Mouse (Mus musculus): ENCODE data around the gene Elp4. TPM values are rescaled to one million over a fixed set of nuclear protein-coding genes. Genes with fewer than 3 reads are reported as not detected.

The Elp4 gene
- polyA plus RNA-seq, 1 experiment from 2014 or later: 11.3 TPM

DNA sequence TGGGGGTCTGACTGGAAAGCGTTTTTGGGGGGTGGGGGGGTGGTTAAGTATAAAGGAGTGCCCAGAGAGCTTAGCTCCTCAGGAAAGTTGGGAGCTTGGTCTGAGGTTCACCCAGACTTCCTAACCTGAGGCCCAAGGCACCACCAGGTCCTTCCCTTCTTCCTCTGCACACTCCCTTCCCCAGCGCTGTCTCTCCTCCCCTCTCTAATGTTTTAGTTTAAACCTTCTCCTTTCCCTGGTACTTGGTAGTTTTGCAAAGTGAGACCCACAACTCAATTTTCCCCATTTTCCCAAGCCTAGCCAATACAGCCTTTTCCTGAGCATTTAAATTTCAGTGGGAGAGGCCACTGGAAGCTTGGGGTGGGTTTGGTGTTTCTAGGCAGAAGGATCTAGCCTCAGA lies 225.0 kb downstream of the Elp4 start:
- TF ChIP-seq EP300 (IDR thresholded peaks at IDR 0.05): no peak
- TF ChIP-seq CTCF (IDR thresholded peaks at IDR 0.05): no peak
- no peak for DNase-seq (ENCODE audit: low spot score)
- Histone ChIP-seq H3K9me3 (ENCODE audit: low read length) (no peaks in the 10 kb centered on the region), H3K4me3 (ENCODE audit: low read depth, low read length) (no peak overlapping the region), H3K9ac (replicated peaks; ENCODE audit: low read depth) (no peak overlapping the region), H3K4me1 (ENCODE audit: insufficient read depth, low read depth, low read length) (peaks cover 15% of the 10 kb centered on the region), H3K36me3 (ENCODE audit: insufficient read depth, low read length) (no peaks in the 10 kb centered on the region), H3K4me2 (replicated peaks; ENCODE audit: low read depth, low read length) (no peak overlapping the region), H3K27ac (ENCODE audit: low read length) (no peak overlapping the region), H3K27me3 (replicated peaks; ENCODE audit: insufficient read depth, low read length) (peaks cover 91% of the 10 kb centered on the region)
- WGBS: 0% methylated on average over 1 of the region's 2 CpGs
- ATAC-seq: no peak

DNA sequence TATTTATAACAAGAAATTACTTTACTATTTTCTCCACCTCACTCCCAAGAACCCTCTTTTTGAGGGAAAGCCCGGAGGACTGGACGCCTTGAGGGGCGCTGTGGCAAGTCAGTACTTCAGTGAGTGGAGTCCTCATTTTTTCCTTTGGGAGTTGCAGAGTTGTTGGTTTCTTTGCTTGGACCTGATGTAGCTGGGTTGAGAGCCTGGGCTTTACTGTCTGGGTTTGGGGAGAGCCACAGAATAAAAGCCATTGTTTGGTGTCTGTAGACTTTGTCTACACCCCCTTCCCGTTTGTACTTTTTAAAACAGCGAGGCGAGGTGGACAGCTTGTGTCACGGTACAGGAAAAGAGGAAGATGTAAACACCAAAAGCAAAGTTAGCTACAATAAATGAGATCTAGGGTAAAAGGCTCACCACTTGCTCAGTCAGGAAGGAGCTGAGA lies 225.5 kb downstream of the Elp4 start:
- no peak overlapping the region for H3K4me3 ChIP-seq (ENCODE audit: low read depth, low read length)
- ATAC-seq: no peak
- peaks cover 91% of the 10 kb centered on the region for H3K27me3 ChIP-seq (replicated peaks; ENCODE audit: insufficient read depth, low read length)

DNA sequence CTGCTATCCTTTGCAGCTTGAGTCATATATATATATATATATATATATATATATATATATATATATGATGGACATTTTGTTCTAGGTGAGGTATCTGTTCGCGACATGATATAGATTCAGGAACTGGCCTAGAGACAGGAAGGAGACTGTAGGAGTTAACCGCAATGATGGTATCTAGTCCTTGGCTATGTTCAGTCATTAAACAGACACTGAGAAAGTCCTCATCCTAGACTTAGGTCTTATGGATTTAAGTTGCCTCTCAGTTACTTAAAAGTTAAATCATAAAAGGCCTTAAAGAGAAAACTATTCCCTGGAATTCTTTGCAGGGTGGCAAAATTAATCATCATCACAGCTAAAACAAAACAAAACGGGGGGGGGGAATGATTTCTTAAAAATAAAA lies 226.1 kb downstream of the Elp4 start:
- H3K4me1 ChIP-seq (ENCODE audit: insufficient read depth, low read depth, low read length): peaks cover 15% of the 10 kb centered on the region
- no peak overlapping the region for H3K4me3 ChIP-seq (ENCODE audit: low read depth, low read length)
- H3K36me3 ChIP-seq (ENCODE audit: insufficient read depth, low read length): no peaks in the 10 kb centered on the region
- no peak overlapping the region for H3K9ac ChIP-seq (replicated peaks; ENCODE audit: low read depth)
- no peak overlapping the region for H3K27ac ChIP-seq (ENCODE audit: low read length)
- ATAC-seq (no peak), DNase-seq (ENCODE audit: low spot score) (no peak)
- 6% methylated on average over 4 of the region's 4 CpGs for WGBS
- H3K27me3 ChIP-seq (replicated peaks; ENCODE audit: insufficient read depth, low read length): peaks cover 94% of the 10 kb centered on the region
- TF ChIP-seq CTCF (IDR thresholded peaks at IDR 0.05) (no peak), EP300 (IDR thresholded peaks at IDR 0.05) (no peak)
- no peak overlapping the region for H3K4me2 ChIP-seq (replicated peaks; ENCODE audit: low read depth, low read length)
- H3K9me3 ChIP-seq (ENCODE audit: low read length): no peaks in the 10 kb centered on the region

More for the DNA sequence above, 225.5 kb downstream of the Elp4 start:
- no peak overlapping the region for H3K27ac ChIP-seq (ENCODE audit: low read length)
- H3K9me3 ChIP-seq (ENCODE audit: low read length): no peaks in the 10 kb centered on the region
- H3K9ac ChIP-seq (replicated peaks; ENCODE audit: low read depth): no peak overlapping the region
- H3K36me3 ChIP-seq (ENCODE audit: insufficient read depth, low read length): no peaks in the 10 kb centered on the region
- WGBS: under 1% methylated on average over 7 of the region's 7 CpGs
- TF ChIP-seq EP300 (IDR thresholded peaks at IDR 0.05): no peak
- TF ChIP-seq CTCF (IDR thresholded peaks at IDR 0.05): no peak
- H3K4me1 ChIP-seq (ENCODE audit: insufficient read depth, low read depth, low read length): peaks cover 15% of the 10 kb centered on the region
- H3K4me2 ChIP-seq (replicated peaks; ENCODE audit: low read depth, low read length): no peak overlapping the region
- DNase-seq (ENCODE audit: low spot score): no peak

DNA sequence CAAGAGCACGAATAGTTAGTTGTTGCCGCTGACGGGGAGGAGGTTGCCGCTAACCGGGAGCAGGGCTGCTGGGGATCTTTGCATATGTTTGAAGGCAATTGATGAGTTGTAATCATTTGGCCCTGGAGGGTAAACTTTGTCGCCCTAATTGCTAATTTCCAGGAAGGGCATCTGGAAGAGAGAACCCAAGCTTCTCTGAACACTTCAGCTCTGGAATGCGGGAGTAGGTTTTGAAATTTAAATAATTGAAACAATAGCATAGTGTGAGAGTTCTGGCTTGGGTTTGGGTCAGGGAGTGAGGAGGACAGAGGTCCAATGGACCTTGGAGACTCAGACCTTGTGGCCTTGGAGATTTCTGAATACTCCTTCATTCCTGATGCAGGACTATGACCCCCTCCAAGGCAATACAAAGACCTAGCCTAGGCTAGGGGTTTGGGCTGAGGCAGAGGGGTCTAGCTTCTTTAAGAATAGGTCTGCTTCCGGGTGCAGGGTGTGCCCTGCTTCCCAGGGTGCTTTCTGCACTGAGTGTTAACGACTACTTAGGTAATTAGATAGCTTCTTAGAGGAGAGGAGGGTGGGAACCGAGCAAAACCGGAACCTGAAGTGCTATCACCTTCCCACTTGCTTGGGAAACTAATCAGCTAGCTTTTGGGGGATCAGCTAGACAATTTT lies 226.8 kb downstream of the Elp4 start:
- H3K9me3 ChIP-seq (ENCODE audit: low read length): no peaks in the 10 kb centered on the region
- 3% methylated on average over 11 of the region's 11 CpGs for WGBS
- no peak overlapping the region for H3K4me2 ChIP-seq (replicated peaks; ENCODE audit: low read depth, low read length)
- no peak for DNase-seq (ENCODE audit: low spot score)
- no peak for ATAC-seq
- H3K36me3 ChIP-seq (ENCODE audit: insufficient read depth, low read length): no peaks in the 10 kb centered on the region
- H3K4me3 ChIP-seq (ENCODE audit: low read depth, low read length): no peak overlapping the region
- peaks cover 15% of the 10 kb centered on the region for H3K4me1 ChIP-seq (ENCODE audit: insufficient read depth, low read depth, low read length)
- H3K27ac ChIP-seq (ENCODE audit: low read length): no peak overlapping the region
- H3K9ac ChIP-seq (replicated peaks; ENCODE audit: low read depth): no peak overlapping the region
- TF ChIP-seq EP300 (IDR thresholded peaks at IDR 0.05): no peak
- no peak for TF ChIP-seq CTCF (IDR thresholded peaks at IDR 0.05)
- H3K27me3 ChIP-seq (replicated peaks; ENCODE audit: insufficient read depth, low read length): peaks cover 94% of the 10 kb centered on the region

DNA sequence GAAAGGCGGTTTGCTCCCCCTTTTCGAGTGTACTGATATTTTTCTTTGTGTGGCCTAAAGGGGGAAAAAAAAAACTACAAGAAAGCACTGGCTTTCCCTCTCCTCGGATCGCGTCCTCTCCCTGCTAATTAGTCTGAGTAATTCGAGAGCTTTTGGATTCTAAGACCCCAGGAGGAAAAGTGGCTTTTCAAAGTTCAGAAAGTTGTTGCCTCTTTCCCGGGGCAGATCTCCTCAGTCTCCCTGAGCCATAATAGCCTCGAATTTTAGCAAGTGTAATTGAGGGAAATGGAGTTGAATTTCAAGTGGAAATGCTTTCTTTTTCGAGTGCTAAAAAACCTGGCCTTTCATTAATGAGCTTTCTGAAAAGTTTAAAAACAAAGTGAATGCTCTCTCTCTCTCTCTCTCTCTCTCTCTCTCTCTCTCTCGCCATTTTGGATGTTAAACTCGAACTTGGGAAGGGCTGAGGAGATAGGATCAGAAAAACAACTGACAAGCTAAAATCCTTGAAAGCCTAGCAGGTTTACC lies 227.4 kb downstream of the Elp4 start:
- Histone ChIP-seq H3K4me3 (ENCODE audit: low read depth, low read length) (no peak overlapping the region; the same call in 1 of the 2 replicates), H3K4me1 (ENCODE audit: insufficient read depth, low read depth, low read length) (peaks cover 15% of the 10 kb centered on the region), H3K36me3 (ENCODE audit: insufficient read depth, low read length) (no peaks in the 10 kb centered on the region), H3K27me3 (replicated peaks; ENCODE audit: insufficient read depth, low read length) (peaks cover 93% of the 10 kb centered on the region), H3K9ac (replicated peaks; ENCODE audit: low read depth) (no peak overlapping the region), H3K4me2 (replicated peaks; ENCODE audit: low read depth, low read length) (no peak overlapping the region), H3K9me3 (ENCODE audit: low read length) (no peaks in the 10 kb centered on the region), H3K27ac (ENCODE audit: low read length) (no peak overlapping the region)
- DNase-seq (ENCODE audit: low spot score) (no peak), ATAC-seq (no peak)
- TF ChIP-seq EP300 (IDR thresholded peaks at IDR 0.05): no peak
- TF ChIP-seq CTCF (IDR thresholded peaks at IDR 0.05): no peak
- WGBS: under 1% methylated on average over 11 of the region's 11 CpGs

DNA sequence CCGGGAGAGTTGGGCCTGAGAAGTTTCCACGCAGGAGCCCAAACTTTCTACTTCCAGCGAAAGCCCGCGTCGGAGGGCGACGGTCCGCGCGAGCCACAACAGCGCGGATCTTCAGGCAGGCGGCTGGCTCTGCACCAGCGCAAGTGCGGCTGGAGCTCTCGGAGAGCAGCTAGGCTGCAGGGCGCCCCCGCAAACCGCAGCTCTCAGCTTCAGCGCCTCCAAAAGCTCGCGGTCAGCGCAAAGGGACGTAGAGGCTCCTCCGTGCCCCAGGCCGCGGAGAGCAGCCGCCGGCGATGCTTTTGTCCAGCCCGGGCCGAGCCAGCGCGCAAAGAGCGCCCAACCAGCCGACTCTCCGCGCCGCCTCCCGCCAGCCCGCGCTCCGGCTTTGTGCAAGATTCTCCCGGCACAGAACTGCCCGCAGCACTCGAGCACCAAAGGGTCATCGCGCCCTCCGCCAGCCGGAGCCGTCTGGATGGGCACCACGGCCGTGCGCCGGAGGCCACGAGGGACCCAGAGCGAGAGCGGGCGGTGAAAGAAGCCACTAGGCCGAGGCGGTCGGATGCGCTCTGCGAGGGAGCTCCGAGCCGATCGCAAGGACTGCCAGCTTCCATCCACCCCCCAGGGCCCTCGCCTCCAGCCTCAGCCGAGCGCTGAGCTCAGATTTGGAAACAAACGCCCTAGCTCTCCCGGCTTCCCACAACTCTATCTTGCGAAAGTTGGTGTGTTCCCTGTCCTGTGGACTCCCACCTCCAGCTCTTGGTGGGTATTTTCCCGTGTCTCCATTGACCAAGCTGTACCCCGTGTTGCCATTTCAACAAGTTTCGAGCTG lies 228.1 kb downstream of the Elp4 start:
- DNase-seq (ENCODE audit: low spot score) (peak; percentile 25), ATAC-seq (no peak; the same call in 1 of the 2 replicates)
- 4% methylated on average over 70 of the region's 77 CpGs for WGBS
- Histone ChIP-seq H3K27me3 (replicated peaks; ENCODE audit: insufficient read depth, low read length) (peaks cover 89% of the 10 kb centered on the region), H3K27ac (ENCODE audit: low read length) (no peak overlapping the region), H3K4me3 (ENCODE audit: low read depth, low read length) (peak overlapping the region; percentile 27), H3K9me3 (ENCODE audit: low read length) (no peaks in the 10 kb centered on the region), H3K4me1 (ENCODE audit: insufficient read depth, low read depth, low read length) (peaks cover 15% of the 10 kb centered on the region), H3K36me3 (ENCODE audit: insufficient read depth, low read length) (no peaks in the 10 kb centered on the region), H3K4me2 (replicated peaks; ENCODE audit: low read depth, low read length) (peak overlapping the region; percentile 50), H3K9ac (replicated peaks; ENCODE audit: low read depth) (no peak overlapping the region)
- TF ChIP-seq EP300 (IDR thresholded peaks at IDR 0.05): no peak
- TF ChIP-seq CTCF (IDR thresholded peaks at IDR 0.05): no peak
